Mouse (Mus musculus): ENCODE measurements around the gene Kansl2.

Gene Kansl2

GRCm38 (mm10) chr15:98533881-98534627 is at the start of gene Kansl2:
Gene Kansl2, minus strand, starts transcription at chr15:98534264.
- peaks cover 10% of the 10 kb centered on the region for H3K36me3 ChIP-seq (ENCODE audit: control insufficient read depth, insufficient read depth, low read length, poor library complexity, severe bottlenecking)
- H3K27me3 ChIP-seq (ENCODE audit: control insufficient read depth, insufficient read depth, low read length, poor library complexity, severe bottlenecking), result no peaks in the 10 kb centered on the region
- DNase-seq (ENCODE audit: low read depth, low spot score), result peak; percentile 99

- Histone ChIP-seq H3K36me3 (ENCODE audit: control insufficient read depth, insufficient read depth, low read length, poor library complexity, severe bottlenecking) (no peaks in the 10 kb centered on the region), H3K27me3 (ENCODE audit: control insufficient read depth, insufficient read depth, low read length, poor library complexity, severe bottlenecking) (no peaks in the 10 kb centered on the region)
- DNase-seq (ENCODE audit: low read depth, low spot score), result no peak
Observed at GRCm38 (mm10) chr15:98582996-98583395, 48.9 kb upstream of the Kansl2 start.

- no peaks in the 10 kb centered on the region for H3K27me3 ChIP-seq (ENCODE audit: control insufficient read depth, insufficient read depth, low read length, poor library complexity, severe bottlenecking)
- DNase-seq (ENCODE audit: low read depth, low spot score), result no peak
- no peaks in the 10 kb centered on the region for H3K36me3 ChIP-seq (ENCODE audit: control insufficient read depth, insufficient read depth, low read length, poor library complexity, severe bottlenecking)
Observed at GRCm38 (mm10) chr15:98582410-98582809, 48.3 kb upstream of the Kansl2 start.

GRCm38 (mm10) chr15:98579795-98580464 is 45.9 kb upstream of the Kansl2 start:
- Histone ChIP-seq H3K36me3 (ENCODE audit: control insufficient read depth, insufficient read depth, low read length, poor library complexity, severe bottlenecking) (no peaks in the 10 kb centered on the region), H3K27me3 (ENCODE audit: control insufficient read depth, insufficient read depth, low read length, poor library complexity, severe bottlenecking) (no peaks in the 10 kb centered on the region)
- peak; percentile 83 for DNase-seq (ENCODE audit: low read depth, low spot score)

GRCm38 (mm10) chr15:98579310-98579709 is 45.2 kb upstream of the Kansl2 start:
- H3K36me3 ChIP-seq (ENCODE audit: control insufficient read depth, insufficient read depth, low read length, poor library complexity, severe bottlenecking), result no peaks in the 10 kb centered on the region
- no peak for DNase-seq (ENCODE audit: low read depth, low spot score)
- no peaks in the 10 kb centered on the region for H3K27me3 ChIP-seq (ENCODE audit: control insufficient read depth, insufficient read depth, low read length, poor library complexity, severe bottlenecking)

- DNase-seq (ENCODE audit: low read depth, low spot score), result no peak
- Histone ChIP-seq H3K36me3 (ENCODE audit: control insufficient read depth, insufficient read depth, low read length, poor library complexity, severe bottlenecking) (no peaks in the 10 kb centered on the region), H3K27me3 (ENCODE audit: control insufficient read depth, insufficient read depth, low read length, poor library complexity, severe bottlenecking) (no peaks in the 10 kb centered on the region)
Observed at GRCm38 (mm10) chr15:98573293-98573692, 39.2 kb upstream of the Kansl2 start.

GRCm38 (mm10) chr15:98570873-98571538 is 36.9 kb upstream of the Kansl2 start, which contains the start of the genes Ccnt1 and 4930415O20Rik:
Gene Ccnt1, minus strand, starts transcription at chr15:98570923.
Gene 4930415O20Rik, plus strand, starts transcription at chr15:98571004.
- no peak for DNase-seq (ENCODE audit: low read depth, low spot score)
- H3K27me3 ChIP-seq (ENCODE audit: control insufficient read depth, insufficient read depth, low read length, poor library complexity, severe bottlenecking), result no peaks in the 10 kb centered on the region

GRCm38 (mm10) chr15:98569795-98570365 is 35.8 kb upstream of the Kansl2 start:
- H3K27me3 ChIP-seq (ENCODE audit: control insufficient read depth, insufficient read depth, low read length, poor library complexity, severe bottlenecking), result no peaks in the 10 kb centered on the region
- DNase-seq (ENCODE audit: low read depth, low spot score), result no peak

More at GRCm38 (mm10) chr15:98570873-98571538, 36.9 kb upstream of the Kansl2 start, which contains the start of the genes Ccnt1 and 4930415O20Rik:
- H3K36me3 ChIP-seq (ENCODE audit: control insufficient read depth, insufficient read depth, low read length, poor library complexity, severe bottlenecking), result no peaks in the 10 kb centered on the region

GRCm38 (mm10) chr15:98569216-98569615 is 35.2 kb upstream of the Kansl2 start:
- DNase-seq (ENCODE audit: low read depth, low spot score), result no peak
- no peaks in the 10 kb centered on the region for H3K27me3 ChIP-seq (ENCODE audit: control insufficient read depth, insufficient read depth, low read length, poor library complexity, severe bottlenecking)
- peaks cover 1% of the 10 kb centered on the region; the same call in 1 of the 2 replicates for H3K36me3 ChIP-seq (ENCODE audit: control insufficient read depth, insufficient read depth, low read length, poor library complexity, severe bottlenecking)

More at GRCm38 (mm10) chr15:98569795-98570365, 35.8 kb upstream of the Kansl2 start:
- no peaks in the 10 kb centered on the region; the same call in 1 of the 2 replicates for H3K36me3 ChIP-seq (ENCODE audit: control insufficient read depth, insufficient read depth, low read length, poor library complexity, severe bottlenecking)

GRCm38 (mm10) chr15:98568256-98569033 is 34.4 kb upstream of the Kansl2 start:
- DNase-seq (ENCODE audit: low read depth, low spot score), result no peak
- Histone ChIP-seq H3K36me3 (ENCODE audit: control insufficient read depth, insufficient read depth, low read length, poor library complexity, severe bottlenecking) (peaks cover 1% of the 10 kb centered on the region; the same call in 1 of the 2 replicates), H3K27me3 (ENCODE audit: control insufficient read depth, insufficient read depth, low read length, poor library complexity, severe bottlenecking) (no peaks in the 10 kb centered on the region)

GRCm38 (mm10) chr15:98567278-98568134 is 33.4 kb upstream of the Kansl2 start:
- Histone ChIP-seq H3K27me3 (ENCODE audit: control insufficient read depth, insufficient read depth, low read length, poor library complexity, severe bottlenecking) (no peaks in the 10 kb centered on the region), H3K36me3 (ENCODE audit: control insufficient read depth, insufficient read depth, low read length, poor library complexity, severe bottlenecking) (peaks cover 1% of the 10 kb centered on the region; the same call in 1 of the 2 replicates)
- peak; percentile 100 for DNase-seq (ENCODE audit: low read depth, low spot score)

- peaks cover 1% of the 10 kb centered on the region; the same call in 1 of the 2 replicates for H3K36me3 ChIP-seq (ENCODE audit: control insufficient read depth, insufficient read depth, low read length, poor library complexity, severe bottlenecking)
- no peak for DNase-seq (ENCODE audit: low read depth, low spot score)
- H3K27me3 ChIP-seq (ENCODE audit: control insufficient read depth, insufficient read depth, low read length, poor library complexity, severe bottlenecking), result no peaks in the 10 kb centered on the region
Observed at GRCm38 (mm10) chr15:98566973-98567277, 32.9 kb upstream of the Kansl2 start.

- no peak for DNase-seq (ENCODE audit: low read depth, low spot score)
- Histone ChIP-seq H3K27me3 (ENCODE audit: control insufficient read depth, insufficient read depth, low read length, poor library complexity, severe bottlenecking) (no peaks in the 10 kb centered on the region), H3K36me3 (ENCODE audit: control insufficient read depth, insufficient read depth, low read length, poor library complexity, severe bottlenecking) (peaks cover 23% of the 10 kb centered on the region)
Observed at GRCm38 (mm10) chr15:98557186-98557585, 23.1 kb upstream of the Kansl2 start.
